ENCODE assay signal across 9 mouse cellular contexts in the genomic region with DNA sequence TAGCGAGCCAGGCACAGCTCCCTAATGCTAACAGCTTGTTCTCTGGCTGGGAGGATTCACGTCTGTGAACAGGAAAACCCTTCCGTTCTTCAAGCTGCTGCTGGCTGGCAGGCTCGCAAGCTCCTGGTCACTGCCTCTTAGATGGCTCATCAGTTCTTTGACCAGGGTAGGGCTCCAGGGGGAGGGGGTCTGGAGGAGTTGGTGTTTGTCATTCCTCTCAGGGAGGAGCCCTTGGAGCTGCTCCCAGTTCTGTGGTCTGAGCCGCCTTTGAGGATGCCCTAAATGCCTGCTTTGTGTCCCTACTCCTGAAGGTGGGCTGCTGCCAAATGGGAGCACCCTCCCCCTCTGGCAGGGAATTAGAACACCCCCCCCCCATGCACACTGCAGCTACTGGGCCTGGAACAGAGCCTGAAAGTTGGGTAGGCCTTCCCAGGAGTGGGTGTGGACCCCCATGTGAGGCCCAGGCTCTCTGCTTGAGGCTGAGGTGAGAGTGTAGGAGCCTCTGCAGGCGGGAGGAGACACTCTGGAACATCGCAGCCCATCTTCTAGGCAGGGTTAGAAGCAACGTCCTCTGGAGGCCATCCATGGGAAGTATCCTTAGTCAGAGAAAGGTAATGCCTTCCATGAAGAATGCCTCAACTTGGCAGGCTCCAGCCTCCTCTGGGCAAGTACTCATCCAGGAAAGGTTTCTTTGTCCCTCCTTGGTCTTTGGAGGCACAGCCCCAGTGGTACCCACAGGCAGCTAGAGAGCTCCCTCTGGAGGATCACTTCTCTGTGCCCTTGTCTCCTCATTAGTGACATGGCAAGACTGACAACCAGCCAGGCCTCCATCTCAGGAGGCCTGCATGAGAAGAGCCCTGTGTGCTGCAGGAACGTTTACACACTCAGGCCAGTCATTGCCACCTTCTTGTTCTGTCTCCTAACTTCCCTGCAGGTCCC. TPM values are rescaled to one million over a fixed set of nuclear protein-coding genes. Genes with fewer than 3 reads are reported as not detected.
DNase-seq lines count a peak whose midpoint lies in the region; ATAC-seq lines count a peak whose summit lies in the region.
"Had no signal": no experiment of that assay in that cellular context is flagged by ENCODE, and none has a peak within 500 bp of the region (broad histone marks: within the 10 kb centered on the region; RNA-seq: fewer than 3 reads in every experiment).

No protein-coding gene starts in this region.

- H3K4me1 ChIP-seq in embryonic facial prominence, embryonic 14.5 days (ENCODE audit: control insufficient read depth, insufficient read depth, low read length), result no peaks in the 10 kb centered on the region; the same call in 1 of the 2 replicates
- peaks cover 58% of the 10 kb centered on the region for H3K4me1 ChIP-seq in midbrain, embryonic 10.5 days

- no peak overlapping the region for H3K27ac ChIP-seq in embryonic facial prominence, embryonic 14.5 days (replicated peaks; ENCODE audit: low read depth, low read length)
- H3K27ac ChIP-seq in midbrain, embryonic 10.5 days (replicated peaks), result 0 out of 2 replicates have a peak overlapping the region, but pooled peaks have one; percentile 52
- H3K27ac ChIP-seq: macrophage had no signal

- WGBS in embryonic facial prominence, embryonic 14.5 days, result 52% methylated on average over 9 of the region's 9 CpGs
- 66% methylated on average over 9 of the region's 9 CpGs for WGBS in midbrain, embryonic 10.5 days

- H3K9ac ChIP-seq in embryonic facial prominence, embryonic 14.5 days (ENCODE audit: low read depth, low read length), result no peak overlapping the region

- DNase-seq in cerebellum, adult 18-20 months, result peak; percentile 45 to 60
- no peak for DNase-seq in cerebellum, adult 11 months
- peak; percentile 70 for DNase-seq in embryonic facial prominence, embryonic 14.5 days (ENCODE audit: low spot score)
- DNase-seq in layer of hippocampus, adult 8-10 months (ENCODE audit: low spot score in 2 of 2), result peak; percentile 87 to 92
- no peak for DNase-seq in midbrain, embryonic 10.5 days (ENCODE audit: low spot score)
- no peak for DNase-seq in urinary bladder, postnatal 10 days (ENCODE audit: low spot score)
- no peak for DNase-seq in thymus, postnatal 25 days

- H3K4me2 ChIP-seq in embryonic facial prominence, embryonic 14.5 days (ENCODE audit: low read depth, low read length), result no peak overlapping the region

- no peaks in the 10 kb centered on the region for H3K9me3 ChIP-seq in embryonic facial prominence, embryonic 14.5 days (ENCODE audit: control insufficient read depth, low read length)
- no peaks in the 10 kb centered on the region for H3K9me3 ChIP-seq in midbrain, embryonic 10.5 days (replicated peaks)

- no peaks in the 10 kb centered on the region for H3K36me3 ChIP-seq in embryonic facial prominence, embryonic 14.5 days (ENCODE audit: control insufficient read depth, insufficient read depth, low read length)
- no peaks in the 10 kb centered on the region for H3K36me3 ChIP-seq in midbrain, embryonic 10.5 days

- ATAC-seq in embryonic facial prominence, embryonic 14.5 days (ENCODE audit: low read depth), result peak; percentile 78
- ATAC-seq in inflammation-experienced regulatory T-cells, adult 6 months, result no peak

- H3K27me3 ChIP-seq in embryonic facial prominence, embryonic 14.5 days (replicated peaks; ENCODE audit: control insufficient read depth, insufficient read depth, low read length), result no peaks in the 10 kb centered on the region
- peaks cover 66% of the 10 kb centered on the region for H3K27me3 ChIP-seq in midbrain, embryonic 10.5 days (ENCODE audit: low read depth, poor library complexity, severe bottlenecking)

- H3K4me3 ChIP-seq in embryonic facial prominence, embryonic 14.5 days (ENCODE audit: low read depth, low read length), result no peak overlapping the region
- no peak overlapping the region for H3K4me3 ChIP-seq in midbrain, embryonic 10.5 days

RNA-seq across cellular contexts. Expression of gene Enho, which starts 24.2 kb away (rescaled TPM):
- 22.7 and 26.0 TPM in 2 replicates for polyA plus RNA-seq in embryonic facial prominence, embryonic 14.5 days (2014; fragmentation: Nextera tagmentation; extraction: Ambion mirVana)
- 10 to 100 TPM; 51.7 to 56.4 (median 54.1) TPM for total RNA-seq in layer of hippocampus, adult 8-10 months (2022)
- polyA plus RNA-seq in midbrain, embryonic 10.5 days (2016; fragmentation: Nextera tagmentation; extraction: Ambion mirVana), result 23.2 and 31.4 TPM in 2 replicates
- polyA plus RNA-seq in inflammation-experienced regulatory T-cells, adult 6 months (2017; shearing (Covaris generic)), result not detected

RNA-seq across cellular contexts. Expression of gene Dnaic1, which starts 46.4 kb away (rescaled TPM):
- polyA plus RNA-seq in embryonic facial prominence, embryonic 14.5 days (2014; fragmentation: Nextera tagmentation; extraction: Ambion mirVana), result 1.6 and 3.7 TPM in 2 replicates
- 1 to 10 TPM; 3.6 to 8.4 (median 5.9) TPM for total RNA-seq in layer of hippocampus, adult 8-10 months (2022)
- polyA plus RNA-seq in midbrain, embryonic 10.5 days (2016; fragmentation: Nextera tagmentation; extraction: Ambion mirVana), result 1.6 and 2.2 TPM in 2 replicates
- polyA plus RNA-seq in inflammation-experienced regulatory T-cells, adult 6 months (2017; shearing (Covaris generic)), result not detected

RNA-seq across cellular contexts. Expression of gene Fam219a, which starts 46.6 kb away (rescaled TPM):
- polyA plus RNA-seq in embryonic facial prominence, embryonic 14.5 days (2014; fragmentation: Nextera tagmentation; extraction: Ambion mirVana), result 4.0 and 4.1 TPM in 2 replicates
- total RNA-seq in layer of hippocampus, adult 8-10 months (2022), result 100 to 1,000 TPM; 152 to 178 (median 165) TPM
- polyA plus RNA-seq in midbrain, embryonic 10.5 days (2016; fragmentation: Nextera tagmentation; extraction: Ambion mirVana), result 4.1 and 5.7 TPM in 2 replicates
- polyA plus RNA-seq in inflammation-experienced regulatory T-cells, adult 6 months (2017; shearing (Covaris generic)), result under 1 TPM; 0.17 to 0.47 (median 0.28) TPM

Comparison
In these comparisons a context has a peak if more than half of its experiments do, and no peak if none do; other contexts are left out.
1. DNase-seq: peak in cerebellum, adult 18-20 months (2 of 2), embryonic facial prominence, embryonic 14.5 days (single experiment) and layer of hippocampus, adult 8-10 months (2 of 2); none in cerebellum, adult 11 months (single experiment), midbrain, embryonic 10.5 days (single experiment), urinary bladder, postnatal 10 days (single experiment) and thymus, postnatal 25 days (single experiment).
2. RNA of gene Enho, which starts 24.2 kb away (polyA plus RNA-seq): 23.2 to 31.4 TPM in midbrain, embryonic 10.5 days and 22.7 to 26.0 TPM in embryonic facial prominence, embryonic 14.5 days; not detected in inflammation-experienced regulatory T-cells, adult 6 months; every median in the first group is over 10 times any median in the second.